Mouse (Mus musculus) liver, embryonic 11.5 days (tissue): Measurements from ENCODE around the gene Atg16l2. TPM values are rescaled to one million over a fixed set of nuclear protein-coding genes. Genes with fewer than 3 reads are reported as not detected.

ENCODE experiments used
- polyA plus RNA-seq: library from polyadenylated mRNA; unstranded; fragments of >200 nt; fragmentation: Nextera tagmentation; extraction: Ambion mirVana; gene quantifications from 2 replicates; pipeline ENCODE4 v1.2.1, GENCODE M21; 2014

Gene Atg16l2
- polyA plus RNA-seq, 1 experiment from 2014 or later: 5.7 TPM

Other genes starting within 250 kb of the Atg16l2 start
- gene Fchsd2, start 209.4 kb downstream of the Atg16l2 start, polyA plus RNA-seq: 14.2 and 14.4 TPM in 2 replicates
- 86.4 and 93.9 TPM in 2 replicates for gene Stard10, start 14.8 kb upstream of the Atg16l2 start, polyA plus RNA-seq
- 33.8 and 33.9 TPM in 2 replicates for gene Arap1, start 45.8 kb upstream of the Atg16l2 start, polyA plus RNA-seq
- 2.1 TPM in 1 of 2 replicates, not detected in the other for gene Gm45837, start 108.6 kb upstream of the Atg16l2 start, polyA plus RNA-seq
- 14.4 and 15.0 TPM in 2 replicates for gene Pde2a, start 119.4 kb upstream of the Atg16l2 start, polyA plus RNA-seq